Mouse (Mus musculus) forebrain, embryonic 11.5 days (tissue): ENCODE measurements around the gene Gm20388. TPM values are rescaled to one million over a fixed set of nuclear protein-coding genes. Genes with fewer than 3 reads are reported as not detected.
A peak's percentile ranks its signal among the peaks of the same experiment; 100 is the strongest.

Source experiments
- ATAC-seq: fragments of 200-750 bp; cut with Nextera tagmentation; replicated peaks from 2 replicates; pipeline ENCODE4 v1.8.0; 2017; ENCODE audit warnings: moderate TSS enrichment; ENCODE audit not compliant: low FRiP score
- DNase-seq: peaks from one replicate; pipeline ENCODE4 v3.0.0-alpha.2; 2017; ENCODE audit warnings: low spot score
- H3K27ac ChIP-seq: fragments of 300-500 bp; sonication (generic); 2 replicates; pipeline ENCODE4 v1.5.1; 2014; ENCODE audit warnings: low read depth, low read length
- H3K27me3 ChIP-seq: fragments of 300-500 bp; sonication (generic); 2 replicates; pipeline ENCODE4 v1.6.1; 2014; ENCODE audit warnings: mild to moderate bottlenecking, low read length, mixed read lengths; ENCODE audit not compliant: control insufficient read depth, insufficient read depth
- H3K36me3 ChIP-seq: fragments of 300-500 bp; sonication (generic); 2 replicates; pipeline ENCODE4 v1.6.1; 2014; ENCODE audit warnings: mild to moderate bottlenecking, low read length, moderate library complexity, mixed read lengths; ENCODE audit not compliant: control insufficient read depth, insufficient read depth
- H3K4me1 ChIP-seq: fragments of 300-500 bp; sonication (generic); replicated peaks from 2 replicates; pipeline ENCODE4 v1.6.1; 2014; ENCODE audit warnings: low read length, mixed read lengths; ENCODE audit not compliant: control insufficient read depth, insufficient read depth
- H3K4me2 ChIP-seq: fragments of 300-500 bp; sonication (generic); 2 replicates; pipeline ENCODE4 v1.6.1; 2014; ENCODE audit warnings: low read depth, mild to moderate bottlenecking, low read length, moderate library complexity, mixed read lengths; ENCODE audit not compliant: severe bottlenecking
- H3K4me3 ChIP-seq: fragments of 300-500 bp; sonication (generic); 2 replicates; pipeline ENCODE4 v1.5.1; 2014; ENCODE audit warnings: low read depth, low read length
- H3K9ac ChIP-seq: fragments of 300-500 bp; sonication (generic); 2 replicates; pipeline ENCODE4 v1.6.1; 2014; ENCODE audit warnings: low read length
- H3K9me3 ChIP-seq: fragments of 300-500 bp; sonication (generic); 2 replicates; pipeline ENCODE4 v1.6.1; 2016; ENCODE audit warnings: low read length, mixed read lengths; ENCODE audit not compliant: control insufficient read depth
- WGBS: fragments of 180-500 bp; shearing (Covaris S2); extraction: QIAGEN DNeasy Blood & Tissue Kit; methylation state at CpG from one replicate; pipeline ENCODE4 v1.1.7; 2014; 5-methylcytosine and 5-hydroxymethylcytosine counted together
- polyA plus RNA-seq: library from polyadenylated mRNA; unstranded; fragments of >200 nt; fragmentation: Nextera tagmentation; extraction: Ambion mirVana; gene quantifications from 2 replicates; pipeline ENCODE4 v1.2.1, GENCODE M21; 2014

Gm20388 gene
- polyA plus RNA-seq, 1 experiment from 2014 or later: not detected

GRCm38 (mm10) chr8:121115136-121115535 is 1204.5 kb downstream of the Gm20388 start:
- Histone ChIP-seq H3K4me3 (no peak overlapping the region), H3K9me3 (no peaks in the 10 kb centered on the region), H3K4me2 (0 out of 2 replicates have a peak overlapping the region, but pooled peaks have one; percentile 15), H3K36me3 (no peaks in the 10 kb centered on the region), H3K27me3 (peaks cover 65% of the 10 kb centered on the region), H3K4me1 (peaks cover 11% of the 10 kb centered on the region; the same call in 1 of the 2 replicates), H3K27ac (no peak overlapping the region), H3K9ac (no peak overlapping the region)
- under 1% methylated on average over 25 of the region's 25 CpGs for WGBS
- DNase-seq (no peak), ATAC-seq (no peak)

GRCm38 (mm10) chr8:121115948-121116347 is 1205.3 kb downstream of the Gm20388 start, which contains the start of gene Foxc2:
Foxc2 (plus strand) TSS chr8:121116171.
- Histone ChIP-seq H3K36me3 (no peaks in the 10 kb centered on the region), H3K4me3 (peak within 1 kb of the TSS; percentile 40), H3K9me3 (no peaks in the 10 kb centered on the region), H3K9ac (no peak within 1 kb of the TSS; the same call in 1 of the 2 replicates), H3K27ac (peak within 1 kb of the TSS; percentile 31; the same call in 1 of the 2 replicates), H3K27me3 (peaks cover 74% of the 10 kb centered on the region), H3K4me1 (peaks cover 11% of the 10 kb centered on the region; the same call in 1 of the 2 replicates), H3K4me2 (peak within 1 kb of the TSS; percentile 77)
- under 1% methylated on average over 25 of the region's 25 CpGs for WGBS
- DNase-seq: peak; percentile 87
- ATAC-seq: 0 out of 2 replicates have a peak, but pooled peaks have one; percentile 55

- Histone ChIP-seq H3K9ac (no peak overlapping the region; the same call in 1 of the 2 replicates), H3K27me3 (peaks cover 81% of the 10 kb centered on the region), H3K4me3 (peak overlapping the region; percentile 40), H3K27ac (peak overlapping the region; percentile 31; the same call in 1 of the 2 replicates), H3K36me3 (no peaks in the 10 kb centered on the region), H3K4me1 (peaks cover 11% of the 10 kb centered on the region; the same call in 1 of the 2 replicates), H3K4me2 (peak overlapping the region; percentile 77), H3K9me3 (no peaks in the 10 kb centered on the region)
- ATAC-seq (peak; percentile 36; the same call in 1 of the 2 replicates), DNase-seq (peak; percentile 66)
- WGBS: under 1% methylated on average over 55 of the region's 55 CpGs
These were observed 1206.0 kb downstream of the Gm20388 start for GRCm38 (mm10) chr8:121116591-121117185.

GRCm38 (mm10) chr8:121117186-121117651 is 1206.6 kb downstream of the Gm20388 start:
- peak overlapping the region; percentile 40 for H3K4me3 ChIP-seq
- under 1% methylated on average over 60 of the region's 62 CpGs for WGBS
- ATAC-seq: no peak
- peaks cover 86% of the 10 kb centered on the region for H3K27me3 ChIP-seq
- no peak overlapping the region for H3K9ac ChIP-seq
- peaks cover 11% of the 10 kb centered on the region; the same call in 1 of the 2 replicates for H3K4me1 ChIP-seq
- no peak overlapping the region for H3K27ac ChIP-seq
- peak; percentile 71 for DNase-seq
- no peaks in the 10 kb centered on the region for H3K36me3 ChIP-seq
- H3K9me3 ChIP-seq: no peaks in the 10 kb centered on the region
- H3K4me2 ChIP-seq: 0 out of 2 replicates have a peak overlapping the region, but pooled peaks have one; percentile 15

- H3K4me1 ChIP-seq: peaks cover 11% of the 10 kb centered on the region; the same call in 1 of the 2 replicates
- under 1% methylated on average over 28 of the region's 28 CpGs for WGBS
- DNase-seq: no peak
These were observed 1207.3 kb downstream of the Gm20388 start for GRCm38 (mm10) chr8:121117906-121118305.

GRCm38 (mm10) chr8:121118634-121119420 is 1208.2 kb downstream of the Gm20388 start:
- no peak overlapping the region for H3K27ac ChIP-seq
- no peak overlapping the region for H3K9ac ChIP-seq
- no peak overlapping the region for H3K4me2 ChIP-seq
- H3K4me1 ChIP-seq: peaks cover 11% of the 10 kb centered on the region; the same call in 1 of the 2 replicates
- peaks cover 97% of the 10 kb centered on the region for H3K27me3 ChIP-seq
- H3K9me3 ChIP-seq: no peaks in the 10 kb centered on the region
- H3K4me3 ChIP-seq: no peak overlapping the region
- no peaks in the 10 kb centered on the region for H3K36me3 ChIP-seq
- 1% methylated on average over 18 of the region's 18 CpGs for WGBS
- ATAC-seq: no peak
- peak; percentile 50 for DNase-seq

More at GRCm38 (mm10) chr8:121117906-121118305, 1207.3 kb downstream of the Gm20388 start:
- H3K9me3 ChIP-seq: no peaks in the 10 kb centered on the region
- no peaks in the 10 kb centered on the region for H3K36me3 ChIP-seq
- no peak overlapping the region for H3K9ac ChIP-seq
- H3K27ac ChIP-seq: no peak overlapping the region
- no peak for ATAC-seq
- 0 out of 2 replicates have a peak overlapping the region, but pooled peaks have one; percentile 9 for H3K4me2 ChIP-seq
- peak overlapping the region; percentile 40 for H3K4me3 ChIP-seq
- peaks cover 93% of the 10 kb centered on the region for H3K27me3 ChIP-seq

- H3K27ac ChIP-seq: no peak overlapping the region
- no peaks in the 10 kb centered on the region for H3K36me3 ChIP-seq
- H3K27me3 ChIP-seq: peaks cover 98% of the 10 kb centered on the region
- no peak overlapping the region for H3K4me2 ChIP-seq
- peaks cover 11% of the 10 kb centered on the region; the same call in 1 of the 2 replicates for H3K4me1 ChIP-seq
- under 1% methylated on average over 12 of the region's 12 CpGs for WGBS
- no peaks in the 10 kb centered on the region; the same call in 1 of the 2 replicates for H3K9me3 ChIP-seq
- ATAC-seq (no peak), DNase-seq (peak; percentile 50)
- no peak overlapping the region for H3K4me3 ChIP-seq
- H3K9ac ChIP-seq: no peak overlapping the region
These were observed 1209.2 kb downstream of the Gm20388 start for GRCm38 (mm10) chr8:121119635-121120455.
